Comparison of ENCODE assay signal across 2 mouse cellular contexts in the genomic region with DNA sequence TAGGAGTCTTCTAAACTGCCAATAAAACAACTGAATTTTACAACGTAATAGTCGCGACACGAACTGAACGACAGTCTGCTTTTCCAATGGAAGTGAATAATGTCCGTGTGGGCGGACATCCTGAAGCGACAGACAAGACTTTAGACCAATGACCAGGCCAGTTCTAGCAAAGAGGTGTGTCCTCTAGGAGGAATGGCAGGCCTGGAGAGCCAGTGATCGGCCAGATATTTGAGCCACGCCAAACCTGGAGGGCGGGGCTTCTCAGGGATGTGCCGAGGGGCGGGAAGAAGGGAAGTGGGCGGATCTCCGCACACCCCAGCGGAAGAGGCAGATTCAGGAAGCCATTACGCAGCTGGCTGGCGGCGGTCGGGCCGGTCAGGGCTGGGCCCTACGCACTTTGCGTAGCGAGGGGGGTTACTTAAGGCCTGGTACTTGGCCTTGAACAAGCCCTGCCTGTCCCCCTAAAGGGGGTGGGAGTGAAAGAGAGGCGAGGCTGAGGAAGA.
TF ChIP-seq lines count a peak whose summit lies in the region.

No protein-coding gene starts in this region.

TF ChIP-seq in C2C12, 6 proteins besides CTCF, POLR2A, EP300 and RAD21 (continued from another document):
- TF ChIP-seq MYOD1 (IDR thresholded peaks at IDR 0.05; ENCODE audit: control insufficient read depth, insufficient read length, low read depth): no peak
- no peak for TF ChIP-seq MYOG (IDR thresholded peaks at IDR 0.05; ENCODE audit: control insufficient read depth, extremely low read depth, insufficient read length)
- TF ChIP-seq FOSL1 (IDR thresholded peaks at IDR 0.05; ENCODE audit: insufficient read depth, low read length, poor library complexity, severe bottlenecking): no peak
- no peak for TF ChIP-seq MAX (IDR thresholded peaks at IDR 0.05)
- no peak for TF ChIP-seq CEBPB (IDR thresholded peaks at IDR 0.05; ENCODE audit: low read depth)

TF ChIP-seq in myocyte, 11 proteins besides CTCF, POLR2A, EP300 and RAD21 (continued from another document):
- peak; percentile 70 for TF ChIP-seq SRF (IDR thresholded peaks at IDR 0.05; ENCODE audit: control insufficient read depth, insufficient read length, low read depth)
